Mouse (Mus musculus): Measurements from ENCODE around the gene Frg2f1.

DNA sequence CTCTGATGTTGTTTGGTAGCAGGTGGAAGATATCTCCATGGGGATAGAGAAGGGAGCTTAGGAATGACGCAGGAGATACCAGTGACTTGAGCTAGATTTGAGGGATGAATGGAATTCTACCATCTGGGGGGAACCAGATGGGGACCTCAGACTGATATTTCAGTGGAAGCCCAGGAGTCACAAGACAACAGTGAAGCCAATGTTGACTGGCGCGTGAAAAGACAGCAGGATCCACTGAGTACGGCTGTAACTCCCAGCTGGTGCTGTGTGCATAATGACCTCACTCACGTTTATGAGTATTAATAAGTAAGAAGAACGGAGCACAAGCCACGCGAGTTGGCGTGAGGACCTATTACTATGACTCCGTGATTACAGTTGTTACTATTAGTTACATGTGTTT is 49.7 kb downstream of the Frg2f1 start:
- TF ChIP-seq POLR2A (IDR thresholded peaks at IDR 0.05; ENCODE audit: insufficient read depth, low read length) (no peak), CTCF (IDR thresholded peaks at IDR 0.05; ENCODE audit: low read depth, low read length) (no peak), EP300 (IDR thresholded peaks at IDR 0.05; ENCODE audit: insufficient read depth, low read depth, low read length) (no peak)

Data from ES-Bruce4 (cell line).